Mouse (Mus musculus) liver, embryonic 14.5 days (tissue): ENCODE measurements around the gene Rtp3.

Experiments used
- CTCF ChIP-seq: IDR thresholded peaks from 2 replicates; pipeline ENCODE4 v1.5.1; 2016; ENCODE audit warnings: antibody characterized with exemption, low read depth, control low read depth
- EP300 ChIP-seq: IDR thresholded peaks from 2 replicates; pipeline ENCODE4 v1.6.1; 2016; ENCODE audit warnings: antibody characterized with exemption, low read depth

DNA sequence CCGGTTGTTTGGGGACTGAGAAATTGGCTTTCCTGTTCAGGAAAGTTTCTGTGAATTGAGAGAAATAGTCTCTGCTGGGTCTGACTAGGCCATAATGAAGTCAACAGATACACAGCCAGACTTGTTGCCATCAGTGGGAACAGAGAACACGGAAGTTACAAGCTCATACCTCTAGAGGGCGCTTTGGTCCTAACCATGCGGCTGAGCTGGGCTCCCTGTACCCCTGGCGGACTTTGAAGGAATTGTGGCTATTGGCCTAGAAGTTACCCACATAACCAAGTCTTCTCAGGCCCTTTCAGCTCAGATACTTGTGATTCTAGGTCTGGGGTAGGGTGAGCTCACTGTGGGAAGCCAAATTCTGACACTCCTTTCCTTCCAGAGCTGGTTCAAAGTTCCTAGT, 6.9 kb upstream of the Rtp3 start:
- no peak for TF ChIP-seq EP300
- peak; percentile 99 for TF ChIP-seq CTCF
